In genomic region chr1:66468704-66469020, GRCm38 (mm10) we compare ENCODE assay signal across 8 mouse cellular contexts. TPM values are rescaled to one million over a fixed set of nuclear protein-coding genes. Genes with fewer than 3 reads are reported as not detected.
DNase-seq lines count a peak whose midpoint lies in the region; ATAC-seq and TF ChIP-seq lines count a peak whose summit lies in the region.

No protein-coding gene starts in this region.

- no peak overlapping the region for H3K9ac ChIP-seq in heart, embryonic 12.5 days
- peak overlapping the region; percentile 37 for H3K9ac ChIP-seq in embryonic facial prominence, embryonic 11.5 days (replicated peaks; ENCODE audit: low read length)
- H3K9ac ChIP-seq in limb, embryonic 12.5 days (replicated peaks), result no peak overlapping the region

- peak overlapping the region; percentile 93 for H3K4me2 ChIP-seq in heart, embryonic 12.5 days
- H3K4me2 ChIP-seq in embryonic facial prominence, embryonic 11.5 days (ENCODE audit: low read depth, low read length), result peak overlapping the region; percentile 93
- peak overlapping the region; percentile 91 for H3K4me2 ChIP-seq in limb, embryonic 12.5 days

- H3K9me3 ChIP-seq in heart, embryonic 12.5 days (replicated peaks), result no peaks in the 10 kb centered on the region
- no peaks in the 10 kb centered on the region for H3K9me3 ChIP-seq in E14TG2a.4 (ENCODE audit: low read length)
- no peaks in the 10 kb centered on the region for H3K9me3 ChIP-seq in embryonic facial prominence, embryonic 11.5 days (replicated peaks; ENCODE audit: control insufficient read depth, low read length)
- H3K9me3 ChIP-seq in limb, embryonic 12.5 days, result no peaks in the 10 kb centered on the region

- ATAC-seq in heart, embryonic 12.5 days (ENCODE audit: insufficient number of reproducible peaks, low FRiP score), result no peak
- ATAC-seq in embryonic facial prominence, embryonic 11.5 days (replicated peaks; ENCODE audit: insufficient number of reproducible peaks, low FRiP score, low TSS enrichment, low read depth), result no peak
- no peak for ATAC-seq in limb, embryonic 12.5 days (ENCODE audit: insufficient number of reproducible peaks, insufficient read depth, low FRiP score, low TSS enrichment, low read depth)

- H3K27me3 ChIP-seq in heart, embryonic 12.5 days (replicated peaks), result peaks cover 8% of the 10 kb centered on the region
- H3K27me3 ChIP-seq in E14TG2a.4 (ENCODE audit: insufficient read depth, low read length), result peaks cover 37% of the 10 kb centered on the region
- no peaks in the 10 kb centered on the region; the same call in 1 of the 2 replicates for H3K27me3 ChIP-seq in embryonic facial prominence, embryonic 11.5 days (ENCODE audit: control insufficient read depth, insufficient read depth, low read length)
- peaks cover 28% of the 10 kb centered on the region for H3K27me3 ChIP-seq in limb, embryonic 12.5 days
- no peaks in the 10 kb centered on the region; the same call in 1 of the 2 replicates for H3K27me3 ChIP-seq in thymus, adult 2 months (ENCODE audit: control insufficient read depth, insufficient read depth, low read length)

- no peak for TF ChIP-seq CTCF in E14TG2a.4 (conservative IDR thresholded peaks at IDR 0.05; ENCODE audit: low read length)
- no peak for TF ChIP-seq CTCF in thymus, adult 2 months (IDR thresholded peaks at IDR 0.05; ENCODE audit: borderline replicate concordance, control insufficient read depth, extremely low read depth, insufficient read depth, low read length, poor library complexity)

- TF ChIP-seq POLR2A in thymus, adult 2 months (IDR thresholded peaks at IDR 0.05; ENCODE audit: control insufficient read depth, extremely low read depth, insufficient read depth, low read length, poor library complexity), result no peak

- WGBS in heart, embryonic 12.5 days, result 29% methylated on average over 3 of the region's 3 CpGs
- 15% methylated on average over 3 of the region's 3 CpGs for WGBS in embryonic facial prominence, embryonic 11.5 days
- 10% methylated on average over 3 of the region's 3 CpGs for WGBS in limb, embryonic 12.5 days
- 42% methylated on average over 3 of the region's 3 CpGs for WGBS in thymus, adult 2 months

- H3K36me3 ChIP-seq in heart, embryonic 12.5 days, result no peaks in the 10 kb centered on the region
- H3K36me3 ChIP-seq in E14TG2a.4 (ENCODE audit: insufficient read depth, low read length), result no peaks in the 10 kb centered on the region
- H3K36me3 ChIP-seq in embryonic facial prominence, embryonic 11.5 days (replicated peaks; ENCODE audit: control insufficient read depth, insufficient read depth, low read depth, low read length), result no peaks in the 10 kb centered on the region
- no peaks in the 10 kb centered on the region for H3K36me3 ChIP-seq in limb, embryonic 12.5 days
- no peaks in the 10 kb centered on the region for H3K36me3 ChIP-seq in thymus, adult 2 months (ENCODE audit: control insufficient read depth, insufficient read depth, low read length)

- H3K4me1 ChIP-seq in heart, embryonic 12.5 days (replicated peaks), result no peaks in the 10 kb centered on the region; the same call in 1 of the 2 replicates
- no peaks in the 10 kb centered on the region; the same call in 1 of the 2 replicates for H3K4me1 ChIP-seq in E14TG2a.4 (replicated peaks; ENCODE audit: low read depth, low read length)
- no peaks in the 10 kb centered on the region for H3K4me1 ChIP-seq in embryonic facial prominence, embryonic 11.5 days (ENCODE audit: control insufficient read depth, insufficient read depth, low read length)
- peaks cover 12% of the 10 kb centered on the region; the same call in 1 of the 2 replicates for H3K4me1 ChIP-seq in limb, embryonic 12.5 days (replicated peaks)
- no peaks in the 10 kb centered on the region for H3K4me1 ChIP-seq in thymus, adult 2 months (replicated peaks; ENCODE audit: control insufficient read depth, insufficient read depth, low read length)

- DNase-seq in heart, adult 9 months (ENCODE audit: low spot score in 2 of 2), result no peak
- no peak for DNase-seq in embryonic facial prominence, embryonic 11.5 days (ENCODE audit: low spot score)
- DNase-seq in thymus, adult 2 months, result no peak
- no peak for DNase-seq in thymus, adult 18-20 months
- no peak for DNase-seq in frontal cortex, adult 2 months (ENCODE audit: extremely low spot score in 1 of 2, low spot score in 1 of 2)

- no peak overlapping the region for H3K27ac ChIP-seq in heart, embryonic 12.5 days (ENCODE audit: poor library complexity, severe bottlenecking)
- no peak overlapping the region for H3K27ac ChIP-seq in embryonic facial prominence, embryonic 11.5 days (replicated peaks; ENCODE audit: low read depth, low read length)
- no peak overlapping the region for H3K27ac ChIP-seq in limb, embryonic 12.5 days
- H3K27ac ChIP-seq in thymus, adult 2 months (ENCODE audit: control insufficient read depth, insufficient read depth, low read length), result no peak overlapping the region

- H3K4me3 ChIP-seq in heart, embryonic 12.5 days, result peak overlapping the region; percentile 60
- H3K4me3 ChIP-seq in E14TG2a.4 (replicated peaks; ENCODE audit: low read length), result peak overlapping the region; percentile 84
- peak overlapping the region; percentile 56 for H3K4me3 ChIP-seq in embryonic facial prominence, embryonic 11.5 days (ENCODE audit: low read depth, low read length)
- H3K4me3 ChIP-seq in limb, embryonic 12.5 days (replicated peaks), result peak overlapping the region; percentile 58
- H3K4me3 ChIP-seq in thymus, adult 2 months (ENCODE audit: control insufficient read depth, insufficient read depth, low read length), result no peak overlapping the region

RNA-seq across cellular contexts. Expression of gene Unc80, which starts 0.5 kb away (rescaled TPM):
- 0.14 and 0.15 TPM in 2 replicates for polyA plus RNA-seq in heart, embryonic 12.5 days (2016; fragmentation: Nextera tagmentation; extraction: Ambion mirVana)
- polyA plus RNA-seq in embryonic facial prominence, embryonic 11.5 days (2014; fragmentation: Nextera tagmentation; extraction: Ambion mirVana), result 0.28 and 0.31 TPM in 2 replicates
- 0.52 and 0.73 TPM in 2 replicates for polyA plus RNA-seq in limb, embryonic 12.5 days (2016; fragmentation: Nextera tagmentation; extraction: Ambion mirVana)
- polyA plus RNA-seq in thymus, adult 2 months (2012; rRNA removed), result 0.04 and 0.07 TPM in 2 replicates
- polyA plus RNA-seq in frontal cortex, adult 2 months (2012; rRNA removed), result 79.9 and 99.5 TPM in 2 replicates

Comparison
In these comparisons a context has a peak if more than half of its experiments do, and no peak if none do; other contexts are left out.
1. RNA of gene Unc80, which starts 0.5 kb away (polyA plus RNA-seq): 79.9 to 99.5 TPM in frontal cortex, adult 2 months; 0.52 to 0.73 TPM in limb, embryonic 12.5 days, 0.28 to 0.31 TPM in embryonic facial prominence, embryonic 11.5 days, 0.14 to 0.15 TPM in heart, embryonic 12.5 days and 0.04 to 0.07 TPM in thymus, adult 2 months; every median in the first group is over 10 times any median in the second.
2. Peak in every context shown above with its lines, with median percentiles within 50 percentile points of each other: H3K4me2 ChIP-seq.